Mouse (Mus musculus): ENCODE measurements around the gene Abtb1. TPM values are rescaled to one million over a fixed set of nuclear protein-coding genes. Genes with fewer than 3 reads are reported as not detected.

The Abtb1 gene
- total and polyA plus RNA-seq, 2 experiments from 2014 or later: 29.2 to 60.2 TPM

- no peaks in the 10 kb centered on the region for H3K9me3 ChIP-seq (ENCODE audit: low read length)
- H3K27ac ChIP-seq (ENCODE audit: low read depth, low read length): no peak overlapping the region
- TF ChIP-seq CTCF (IDR thresholded peaks at IDR 0.05): no peak
- ATAC-seq (ENCODE audit: low FRiP score) (no peak), DNase-seq (ENCODE audit: low spot score) (no peak)
- H3K4me2 ChIP-seq (ENCODE audit: low read depth, low read length, poor library complexity, severe bottlenecking): no peak overlapping the region
- 85% methylated on average over 7 of the region's 7 CpGs for WGBS
- H3K4me1 ChIP-seq (ENCODE audit: insufficient read depth, low read length): no peaks in the 10 kb centered on the region
- H3K36me3 ChIP-seq (ENCODE audit: insufficient read depth, low read length): no peaks in the 10 kb centered on the region
- no peaks in the 10 kb centered on the region for H3K27me3 ChIP-seq (ENCODE audit: insufficient read depth, low read length)
- no peak overlapping the region for H3K9ac ChIP-seq (replicated peaks; ENCODE audit: low read length, poor library complexity, severe bottlenecking)
- no peak overlapping the region for H3K4me3 ChIP-seq (ENCODE audit: low read depth, low read length)
Observed at GRCm38 (mm10) chr6:88803051-88803450, 38.7 kb downstream of the Abtb1 start.

- no peak for TF ChIP-seq CTCF (IDR thresholded peaks at IDR 0.05)
- H3K36me3 ChIP-seq (ENCODE audit: insufficient read depth, low read length): no peaks in the 10 kb centered on the region
- WGBS: 66% methylated on average over 3 of the region's 3 CpGs
- H3K9me3 ChIP-seq (ENCODE audit: low read length): no peaks in the 10 kb centered on the region
- no peak overlapping the region for H3K4me2 ChIP-seq (ENCODE audit: low read depth, low read length, poor library complexity, severe bottlenecking)
- DNase-seq (ENCODE audit: low spot score): peak; percentile 75
- no peak overlapping the region for H3K27ac ChIP-seq (ENCODE audit: low read depth, low read length)
- H3K4me3 ChIP-seq (ENCODE audit: low read depth, low read length): no peak overlapping the region
- no peaks in the 10 kb centered on the region for H3K27me3 ChIP-seq (ENCODE audit: insufficient read depth, low read length)
- no peak for ATAC-seq (ENCODE audit: low FRiP score)
- no peaks in the 10 kb centered on the region for H3K4me1 ChIP-seq (ENCODE audit: insufficient read depth, low read length)
- no peak overlapping the region for H3K9ac ChIP-seq (replicated peaks; ENCODE audit: low read length, poor library complexity, severe bottlenecking)
Observed at GRCm38 (mm10) chr6:88800735-88801134, 41.0 kb downstream of the Abtb1 start.

DNA sequence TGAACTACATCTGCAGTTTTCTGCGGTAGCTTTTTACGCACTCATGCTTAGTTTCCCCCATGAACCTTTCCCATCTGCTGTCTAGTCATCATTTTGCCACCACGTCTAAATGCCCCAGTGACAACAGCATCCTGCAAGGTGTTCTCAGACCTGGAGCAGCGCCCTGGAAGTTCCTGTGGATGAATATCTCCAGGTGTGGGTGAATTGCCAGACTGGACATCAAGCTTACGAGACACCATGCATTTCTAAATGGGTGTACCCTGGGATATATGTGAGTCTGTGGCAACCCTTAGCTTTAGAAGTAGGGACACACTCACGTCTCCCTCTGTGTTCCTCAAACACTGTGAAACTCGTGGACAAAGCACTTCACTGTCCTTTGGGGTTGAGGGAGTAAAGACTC lies 41.6 kb downstream of the Abtb1 start:
- Histone ChIP-seq H3K4me3 (ENCODE audit: low read depth, low read length) (no peak overlapping the region), H3K4me2 (ENCODE audit: low read depth, low read length, poor library complexity, severe bottlenecking) (no peak overlapping the region), H3K9me3 (ENCODE audit: low read length) (no peaks in the 10 kb centered on the region), H3K9ac (replicated peaks; ENCODE audit: low read length, poor library complexity, severe bottlenecking) (no peak overlapping the region), H3K27ac (ENCODE audit: low read depth, low read length) (no peak overlapping the region), H3K36me3 (ENCODE audit: insufficient read depth, low read length) (no peaks in the 10 kb centered on the region), H3K27me3 (ENCODE audit: insufficient read depth, low read length) (no peaks in the 10 kb centered on the region), H3K4me1 (ENCODE audit: insufficient read depth, low read length) (no peaks in the 10 kb centered on the region)
- DNase-seq (ENCODE audit: low spot score) (no peak), ATAC-seq (ENCODE audit: low FRiP score) (no peak)
- WGBS: 83% methylated on average over 7 of the region's 7 CpGs
- no peak for TF ChIP-seq CTCF (IDR thresholded peaks at IDR 0.05)

GRCm38 (mm10) chr6:88794561-88794971 lies 47.2 kb downstream of the Abtb1 start:
- H3K27ac ChIP-seq (ENCODE audit: low read depth, low read length): no peak overlapping the region
- H3K4me1 ChIP-seq (ENCODE audit: insufficient read depth, low read length): peaks cover 11% of the 10 kb centered on the region
- no peaks in the 10 kb centered on the region for H3K36me3 ChIP-seq (ENCODE audit: insufficient read depth, low read length)
- no peak for TF ChIP-seq CTCF (IDR thresholded peaks at IDR 0.05)
- 68% methylated on average over 14 of the region's 14 CpGs for WGBS
- DNase-seq (ENCODE audit: low spot score) (no peak), ATAC-seq (ENCODE audit: low FRiP score) (no peak)
- H3K9me3 ChIP-seq (ENCODE audit: low read length): no peaks in the 10 kb centered on the region
- H3K4me3 ChIP-seq (ENCODE audit: low read depth, low read length): no peak overlapping the region
- no peak overlapping the region for H3K9ac ChIP-seq (replicated peaks; ENCODE audit: low read length, poor library complexity, severe bottlenecking)
- no peak overlapping the region for H3K4me2 ChIP-seq (ENCODE audit: low read depth, low read length, poor library complexity, severe bottlenecking)
- no peaks in the 10 kb centered on the region for H3K27me3 ChIP-seq (ENCODE audit: insufficient read depth, low read length)

DNA sequence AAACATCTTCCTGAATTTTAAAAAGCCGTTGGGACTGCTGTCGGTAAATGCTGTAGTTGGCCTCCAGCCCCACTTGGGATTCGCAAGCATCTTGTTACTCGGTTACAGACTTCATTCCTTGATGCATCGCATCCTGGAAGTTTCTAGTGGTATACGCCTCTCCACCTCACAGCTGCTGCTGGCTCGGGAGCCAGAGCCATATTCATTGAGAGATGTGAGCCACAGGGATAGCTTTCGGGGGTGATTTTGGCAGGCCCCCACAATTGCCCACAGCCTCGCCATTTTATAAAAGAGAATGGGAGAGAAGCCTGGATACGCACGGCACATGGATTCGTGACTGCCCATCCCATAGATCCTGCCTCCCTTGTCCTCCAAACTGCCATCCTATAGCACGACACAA lies 47.9 kb downstream of the Abtb1 start:
- H3K36me3 ChIP-seq (ENCODE audit: insufficient read depth, low read length): no peaks in the 10 kb centered on the region
- no peak overlapping the region for H3K4me3 ChIP-seq (ENCODE audit: low read depth, low read length)
- H3K27ac ChIP-seq (ENCODE audit: low read depth, low read length): no peak overlapping the region
- H3K9ac ChIP-seq (replicated peaks; ENCODE audit: low read length, poor library complexity, severe bottlenecking): no peak overlapping the region
- peaks cover 11% of the 10 kb centered on the region for H3K4me1 ChIP-seq (ENCODE audit: insufficient read depth, low read length)
- no peaks in the 10 kb centered on the region for H3K27me3 ChIP-seq (ENCODE audit: insufficient read depth, low read length)
- H3K4me2 ChIP-seq (ENCODE audit: low read depth, low read length, poor library complexity, severe bottlenecking): no peak overlapping the region
- H3K9me3 ChIP-seq (ENCODE audit: low read length): no peaks in the 10 kb centered on the region
- 65% methylated on average over 13 of the region's 13 CpGs for WGBS
- no peak for TF ChIP-seq CTCF (IDR thresholded peaks at IDR 0.05)
- DNase-seq (ENCODE audit: low spot score): no peak
- ATAC-seq (ENCODE audit: low FRiP score): no peak

DNA sequence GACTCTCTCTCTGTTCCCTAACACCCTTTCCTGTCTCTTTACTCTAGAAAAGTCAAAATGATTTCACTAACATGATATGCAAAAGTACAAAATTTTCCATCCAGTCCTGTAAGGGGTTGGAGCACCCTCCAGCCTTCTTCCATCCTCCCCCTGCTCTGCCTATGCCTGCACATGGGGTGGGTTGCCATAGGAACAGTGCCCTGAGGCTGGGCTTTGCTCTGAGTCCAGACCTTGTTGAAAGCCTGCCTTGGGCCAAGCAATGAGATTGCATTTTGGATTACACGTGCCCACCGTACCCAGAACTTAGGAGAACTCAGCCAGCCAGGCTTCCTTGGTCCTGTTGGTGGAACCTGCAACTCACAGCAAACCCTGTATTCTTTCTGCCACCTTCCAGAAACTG lies 48.5 kb downstream of the Abtb1 start:
- Histone ChIP-seq H3K4me3 (ENCODE audit: low read depth, low read length) (no peak overlapping the region), H3K27ac (ENCODE audit: low read depth, low read length) (no peak overlapping the region), H3K4me1 (ENCODE audit: insufficient read depth, low read length) (peaks cover 11% of the 10 kb centered on the region), H3K27me3 (ENCODE audit: insufficient read depth, low read length) (no peaks in the 10 kb centered on the region), H3K9me3 (ENCODE audit: low read length) (no peaks in the 10 kb centered on the region), H3K36me3 (ENCODE audit: insufficient read depth, low read length) (no peaks in the 10 kb centered on the region), H3K9ac (replicated peaks; ENCODE audit: low read length, poor library complexity, severe bottlenecking) (no peak overlapping the region), H3K4me2 (ENCODE audit: low read depth, low read length, poor library complexity, severe bottlenecking) (no peak overlapping the region)
- ATAC-seq (ENCODE audit: low FRiP score) (peak; percentile 69), DNase-seq (ENCODE audit: low spot score) (peak; percentile 79)
- 13% methylated on average over 2 of the region's 2 CpGs for WGBS
- TF ChIP-seq CTCF (IDR thresholded peaks at IDR 0.05): no peak
